Mouse (Mus musculus) forebrain, embryonic 10.5 days (tissue): ENCODE measurements around the gene 1700028K03Rik. TPM values are rescaled to one million over a fixed set of nuclear protein-coding genes. Genes with fewer than 3 reads are reported as not detected.

Experiments used
- DNase-seq: peaks from one replicate; pipeline ENCODE4 v3.0.0-alpha.2; 2017; ENCODE audit warnings: low spot score; ENCODE audit errors: extremely low spot score
- H3K27ac ChIP-seq: fragments of 300-500 bp; sonication (generic); 2 replicates; pipeline ENCODE4 v1.5.1; 2016; ENCODE audit warnings: mild to moderate bottlenecking
- H3K27me3 ChIP-seq: fragments of 300-500 bp; sonication (generic); 2 replicates; pipeline ENCODE4 v1.6.1; 2016; ENCODE audit warnings: mild to moderate bottlenecking; ENCODE audit not compliant: poor library complexity, severe bottlenecking
- H3K36me3 ChIP-seq: fragments of 300-500 bp; sonication (generic); replicated peaks from 2 replicates; pipeline ENCODE4 v1.6.1; 2016; ENCODE audit warnings: mild to moderate bottlenecking, moderate library complexity
- H3K4me1 ChIP-seq: fragments of 300-500 bp; sonication (generic); 2 replicates; pipeline ENCODE4 v1.6.1; 2016
- H3K4me3 ChIP-seq: fragments of 300-500 bp; sonication (generic); 2 replicates; pipeline ENCODE4 v1.5.1; 2016; ENCODE audit warnings: mild to moderate bottlenecking, moderate library complexity
- H3K9me3 ChIP-seq: fragments of 300-500 bp; sonication (generic); 2 replicates; pipeline ENCODE4 v1.6.1; 2016; ENCODE audit warnings: mild to moderate bottlenecking, moderate library complexity
- WGBS: fragments of 180-500 bp; shearing (Covaris S2); methylation state at CpG from one replicate; pipeline ENCODE4 v1.1.7; 2016; 5-methylcytosine and 5-hydroxymethylcytosine counted together
- polyA plus RNA-seq: library from polyadenylated mRNA; unstranded; fragments of >200 nt; fragmentation: Nextera tagmentation; extraction: Ambion mirVana; gene quantifications from 2 replicates; pipeline ENCODE4 v1.2.1, GENCODE M21; 2016

The 1700028K03Rik gene
- polyA plus RNA-seq, 1 experiment from 2014 or later = 0.16 TPM

GRCm38 (mm10) chr5:107554336-107554735, 19.8 kb downstream of the 1700028K03Rik start:
- no peaks in the 10 kb centered on the region for H3K4me1 ChIP-seq
- H3K9me3 ChIP-seq = no peaks in the 10 kb centered on the region
- DNase-seq = no peak
- 89% methylated on average over 5 of the region's 5 CpGs for WGBS
- H3K36me3 ChIP-seq = peaks cover 46% of the 10 kb centered on the region
- no peaks in the 10 kb centered on the region for H3K27me3 ChIP-seq
- no peak overlapping the region for H3K27ac ChIP-seq
- H3K4me3 ChIP-seq = no peak overlapping the region

GRCm38 (mm10) chr5:107556969-107557368, 22.5 kb downstream of the 1700028K03Rik start:
- Histone ChIP-seq H3K36me3 (peaks cover 52% of the 10 kb centered on the region), H3K27me3 (no peaks in the 10 kb centered on the region), H3K4me1 (no peaks in the 10 kb centered on the region), H3K27ac (no peak overlapping the region), H3K4me3 (no peak overlapping the region), H3K9me3 (no peaks in the 10 kb centered on the region)
- DNase-seq = no peak
- 86% methylated on average over 3 of the region's 3 CpGs for WGBS

- peaks cover 70% of the 10 kb centered on the region for H3K36me3 ChIP-seq
Measured at GRCm38 (mm10) chr5:107569148-107569547, 34.6 kb downstream of the 1700028K03Rik start.

GRCm38 (mm10) chr5:107597301-107598077, 63.0 kb downstream of the 1700028K03Rik start, which contains the start of the genes Rpap2 and Glmn:
Gene Rpap2, plus strand, starts transcription at chr5:107597373.
Gene Glmn, minus strand, starts transcription at chr5:107597888.
- peaks cover 27% of the 10 kb centered on the region for H3K36me3 ChIP-seq
- WGBS = under 1% methylated on average over 53 of the region's 64 CpGs
- peak within 1 kb of the TSS; percentile 95 for H3K27ac ChIP-seq
- peak within 1 kb of the TSS; percentile 80 for H3K4me3 ChIP-seq
- no peaks in the 10 kb centered on the region for H3K9me3 ChIP-seq
- H3K4me1 ChIP-seq = peaks cover 18% of the 10 kb centered on the region
- peak; percentile 89 for DNase-seq
- no peaks in the 10 kb centered on the region for H3K27me3 ChIP-seq

More at GRCm38 (mm10) chr5:107569148-107569547, 34.6 kb downstream of the 1700028K03Rik start:
- Histone ChIP-seq H3K4me1 (no peaks in the 10 kb centered on the region), H3K27ac (no peak overlapping the region), H3K9me3 (no peaks in the 10 kb centered on the region), H3K27me3 (no peaks in the 10 kb centered on the region), H3K4me3 (no peak overlapping the region)
- WGBS = 97% methylated on average over 9 of the region's 9 CpGs
- DNase-seq = no peak

- Histone ChIP-seq H3K4me1 (peaks cover 18% of the 10 kb centered on the region), H3K27me3 (no peaks in the 10 kb centered on the region), H3K9me3 (no peaks in the 10 kb centered on the region), H3K36me3 (peaks cover 27% of the 10 kb centered on the region), H3K27ac (no peak overlapping the region), H3K4me3 (peak overlapping the region; percentile 80)
- DNase-seq = no peak
- 29% methylated on average over 4 of the region's 4 CpGs for WGBS
Measured at GRCm38 (mm10) chr5:107598380-107598779, 63.9 kb downstream of the 1700028K03Rik start.

Other genes with a start within 250 kb of the 1700028K03Rik start
- 5.7 and 5.8 TPM in 2 replicates for gene Tgfbr3, start 245.1 kb upstream of the 1700028K03Rik start, polyA plus RNA-seq
- gene Brdt, start 203.6 kb upstream of the 1700028K03Rik start, polyA plus RNA-seq = 0.77 TPM in 2 replicates
- gene Ephx4, start 132.0 kb upstream of the 1700028K03Rik start, polyA plus RNA-seq = 0.68 and 0.75 TPM in 2 replicates
- gene Lpcat2b, start 103.2 kb upstream of the 1700028K03Rik start, polyA plus RNA-seq = not detected in 2 replicates
- gene Btbd8, start 96.7 kb upstream of the 1700028K03Rik start, polyA plus RNA-seq = 4.0 and 4.2 TPM in 2 replicates
- 0.31 and 0.41 TPM in 2 replicates for gene Gm42669, start 27.1 kb upstream of the 1700028K03Rik start, polyA plus RNA-seq
- 19.0 and 19.1 TPM in 2 replicates for gene Rpap2, start 62.7 kb downstream of the 1700028K03Rik start, polyA plus RNA-seq
- 33.3 and 35.7 TPM in 2 replicates for gene Glmn, start 63.2 kb downstream of the 1700028K03Rik start, polyA plus RNA-seq
- not detected in 2 replicates for gene Gfi1, start 191.3 kb downstream of the 1700028K03Rik start, polyA plus RNA-seq